Mouse (Mus musculus): ENCODE results near the gene Qars. TPM values are rescaled to one million over a fixed set of nuclear protein-coding genes. Genes with fewer than 3 reads are reported as not detected.

The Qars gene
- polyA plus RNA-seq, 1 experiment from 2014 or later: 106 TPM

DNA sequence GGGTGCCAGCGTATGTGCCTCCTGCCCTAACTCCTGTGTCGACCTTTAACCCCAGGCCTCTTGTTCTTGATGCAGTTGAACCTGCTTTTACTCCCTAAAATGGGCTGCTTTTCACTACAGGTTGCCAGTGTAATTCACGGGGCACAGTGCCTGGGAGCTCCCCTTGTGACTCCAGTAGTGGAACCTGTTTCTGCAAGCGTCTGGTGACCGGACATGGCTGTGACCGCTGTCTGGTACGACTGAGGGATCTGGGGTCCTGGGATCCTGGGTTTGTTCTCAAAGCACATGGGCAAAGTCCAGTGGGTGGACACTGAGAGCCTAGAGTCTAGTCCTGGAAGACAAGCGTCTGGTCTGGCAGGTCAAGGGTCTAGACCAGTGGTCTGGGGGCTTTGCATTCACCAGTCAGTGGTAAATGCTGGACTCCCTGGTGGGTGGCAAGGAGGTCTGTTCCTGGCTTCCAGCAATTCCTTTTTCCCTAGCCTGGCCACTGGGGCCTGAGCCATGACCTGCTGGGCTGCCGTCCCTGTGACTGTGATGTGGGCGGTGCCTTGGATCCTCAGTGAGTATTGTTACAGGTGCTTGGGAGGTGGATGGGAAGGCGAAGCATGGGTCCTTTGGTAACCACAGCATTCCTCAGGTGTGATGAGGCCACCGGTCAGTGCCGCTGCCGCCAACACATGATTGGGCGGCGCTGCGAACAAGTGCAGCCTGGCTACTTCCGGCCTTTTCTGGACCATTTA, 24.3 kb upstream of the Qars start:
- H3K27me3 ChIP-seq (ENCODE audit: control insufficient read depth, insufficient read depth, low read length): no peaks in the 10 kb centered on the region
- peaks cover 36% of the 10 kb centered on the region for H3K36me3 ChIP-seq (ENCODE audit: control insufficient read depth, insufficient read depth, low read length)
- peaks cover 14% of the 10 kb centered on the region; the same call in 1 of the 2 replicates for H3K4me1 ChIP-seq (ENCODE audit: control insufficient read depth, insufficient read depth, low read length)
- no peak for ATAC-seq (ENCODE audit: insufficient read depth, low FRiP score)
- 95% methylated on average over 18 of the region's 18 CpGs for WGBS
- H3K4me2 ChIP-seq (ENCODE audit: low read depth, low read length): no peak overlapping the region
- no peaks in the 10 kb centered on the region for H3K9me3 ChIP-seq (replicated peaks; ENCODE audit: control insufficient read depth, low read length)
- no peak overlapping the region for H3K9ac ChIP-seq (ENCODE audit: low read length)
- H3K27ac ChIP-seq (ENCODE audit: low read length): no peak overlapping the region
- H3K4me3 ChIP-seq (replicated peaks; ENCODE audit: low read length): no peak overlapping the region

DNA sequence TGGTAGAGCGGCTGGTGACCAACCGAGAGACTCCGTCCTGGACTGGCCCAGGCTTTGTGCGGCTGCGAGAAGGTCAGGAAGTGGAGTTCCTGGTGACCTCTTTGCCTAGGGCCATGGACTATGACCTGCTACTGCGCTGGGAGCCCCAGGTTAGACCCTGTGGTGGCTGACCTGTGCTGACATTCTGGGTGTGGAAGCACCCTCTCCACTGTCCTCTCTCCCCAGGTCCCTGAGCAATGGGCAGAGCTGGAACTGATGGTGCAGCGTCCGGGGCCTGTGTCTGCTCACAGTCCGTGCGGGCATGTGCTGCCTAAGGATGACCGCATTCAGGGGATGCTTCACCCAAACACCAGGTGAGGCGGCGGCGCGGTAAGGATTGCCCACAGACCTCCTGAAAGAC, 23.5 kb upstream of the Qars start:
- ATAC-seq (ENCODE audit: insufficient read depth, low FRiP score): no peak
- Histone ChIP-seq H3K27me3 (ENCODE audit: control insufficient read depth, insufficient read depth, low read length) (no peaks in the 10 kb centered on the region), H3K36me3 (ENCODE audit: control insufficient read depth, insufficient read depth, low read length) (peaks cover 42% of the 10 kb centered on the region), H3K4me3 (replicated peaks; ENCODE audit: low read length) (no peak overlapping the region), H3K4me1 (ENCODE audit: control insufficient read depth, insufficient read depth, low read length) (peaks cover 13% of the 10 kb centered on the region; the same call in 1 of the 2 replicates), H3K4me2 (ENCODE audit: low read depth, low read length) (no peak overlapping the region), H3K27ac (ENCODE audit: low read length) (no peak overlapping the region), H3K9ac (ENCODE audit: low read length) (no peak overlapping the region), H3K9me3 (replicated peaks; ENCODE audit: control insufficient read depth, low read length) (no peaks in the 10 kb centered on the region)
- 92% methylated on average over 15 of the region's 15 CpGs for WGBS

DNA sequence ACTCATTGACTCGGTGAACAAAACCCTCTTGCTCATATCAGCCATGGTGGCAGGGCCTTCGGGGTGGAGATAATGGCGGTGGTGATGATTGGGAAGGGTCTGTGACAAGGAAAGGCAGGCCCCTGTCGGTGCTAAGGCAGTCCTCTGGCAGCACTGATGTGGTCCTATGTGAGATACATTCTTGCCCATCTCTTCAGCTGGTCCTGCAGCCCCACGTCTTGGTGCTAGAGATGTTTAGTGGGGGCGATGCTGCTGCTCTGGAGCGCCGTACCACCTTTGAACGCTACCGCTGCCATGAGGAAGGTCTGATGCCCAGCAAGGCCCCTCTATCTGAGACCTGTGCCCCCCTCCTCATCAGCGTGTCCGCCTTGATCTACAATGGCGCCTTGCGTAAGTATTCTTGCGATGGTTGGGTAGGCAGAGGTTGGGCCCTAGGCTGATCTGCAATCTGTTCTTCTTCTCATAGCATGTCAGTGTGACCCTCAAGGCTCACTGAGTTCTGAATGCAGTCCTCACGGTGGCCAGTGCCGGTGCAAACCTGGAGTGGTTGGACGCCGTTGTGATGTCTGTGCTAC, 22.1 kb upstream of the Qars start:
- Histone ChIP-seq H3K27ac (ENCODE audit: low read length) (no peak overlapping the region), H3K9me3 (replicated peaks; ENCODE audit: control insufficient read depth, low read length) (no peaks in the 10 kb centered on the region), H3K4me1 (ENCODE audit: control insufficient read depth, insufficient read depth, low read length) (peaks cover 8% of the 10 kb centered on the region), H3K4me2 (ENCODE audit: low read depth, low read length) (no peak overlapping the region), H3K9ac (ENCODE audit: low read length) (no peak overlapping the region), H3K36me3 (ENCODE audit: control insufficient read depth, insufficient read depth, low read length) (peaks cover 42% of the 10 kb centered on the region), H3K27me3 (ENCODE audit: control insufficient read depth, insufficient read depth, low read length) (no peaks in the 10 kb centered on the region), H3K4me3 (replicated peaks; ENCODE audit: low read length) (no peak overlapping the region)
- ATAC-seq (ENCODE audit: insufficient read depth, low FRiP score): no peak
- 90% methylated on average over 19 of the region's 19 CpGs for WGBS

- no peak for ATAC-seq (ENCODE audit: insufficient read depth, low FRiP score)
Measured at GRCm38 (mm10) chr9:108486973-108487530, 20.5 kb upstream of the Qars start.

DNA sequence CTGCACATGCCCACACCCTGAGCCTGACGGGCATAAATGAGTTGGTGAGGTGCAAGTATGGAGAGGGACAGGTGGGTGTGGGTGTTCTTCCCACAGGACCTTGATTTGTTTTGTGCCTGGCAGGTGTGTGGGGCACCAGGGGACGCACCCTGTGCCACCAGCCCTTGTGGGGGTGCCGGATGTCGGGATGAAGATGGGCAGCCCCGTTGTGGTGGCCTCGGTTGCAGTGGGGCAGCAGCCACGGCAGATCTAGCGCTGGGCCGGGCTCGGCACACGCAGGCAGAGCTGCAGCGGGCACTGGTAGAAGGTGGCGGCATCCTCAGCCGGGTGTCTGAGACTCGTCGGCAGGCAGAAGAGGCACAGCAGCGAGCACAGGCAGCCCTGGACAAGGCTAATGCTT, 19.1 kb upstream of the Qars start:
- Histone ChIP-seq H3K4me1 (ENCODE audit: control insufficient read depth, insufficient read depth, low read length) (peaks cover 18% of the 10 kb centered on the region), H3K4me3 (replicated peaks; ENCODE audit: low read length) (no peak overlapping the region), H3K9ac (ENCODE audit: low read length) (no peak overlapping the region), H3K27ac (ENCODE audit: low read length) (no peak overlapping the region), H3K9me3 (replicated peaks; ENCODE audit: control insufficient read depth, low read length) (no peaks in the 10 kb centered on the region), H3K27me3 (ENCODE audit: control insufficient read depth, insufficient read depth, low read length) (no peaks in the 10 kb centered on the region), H3K36me3 (ENCODE audit: control insufficient read depth, insufficient read depth, low read length) (peaks cover 50% of the 10 kb centered on the region), H3K4me2 (ENCODE audit: low read depth, low read length) (no peak overlapping the region)
- no peak for ATAC-seq (ENCODE audit: insufficient read depth, low FRiP score)
- 95% methylated on average over 17 of the region's 17 CpGs for WGBS

More at GRCm38 (mm10) chr9:108486973-108487530, 20.5 kb upstream of the Qars start:
- peaks cover 42% of the 10 kb centered on the region for H3K36me3 ChIP-seq (ENCODE audit: control insufficient read depth, insufficient read depth, low read length)
- peaks cover 14% of the 10 kb centered on the region for H3K4me1 ChIP-seq (ENCODE audit: control insufficient read depth, insufficient read depth, low read length)
- H3K27me3 ChIP-seq (ENCODE audit: control insufficient read depth, insufficient read depth, low read length): no peaks in the 10 kb centered on the region
- no peaks in the 10 kb centered on the region for H3K9me3 ChIP-seq (replicated peaks; ENCODE audit: control insufficient read depth, low read length)
- H3K9ac ChIP-seq (ENCODE audit: low read length): no peak overlapping the region
- H3K27ac ChIP-seq (ENCODE audit: low read length): no peak overlapping the region
- H3K4me2 ChIP-seq (ENCODE audit: low read depth, low read length): no peak overlapping the region
- WGBS: 91% methylated on average over 8 of the region's 8 CpGs
- H3K4me3 ChIP-seq (replicated peaks; ENCODE audit: low read length): no peak overlapping the region

DNA sequence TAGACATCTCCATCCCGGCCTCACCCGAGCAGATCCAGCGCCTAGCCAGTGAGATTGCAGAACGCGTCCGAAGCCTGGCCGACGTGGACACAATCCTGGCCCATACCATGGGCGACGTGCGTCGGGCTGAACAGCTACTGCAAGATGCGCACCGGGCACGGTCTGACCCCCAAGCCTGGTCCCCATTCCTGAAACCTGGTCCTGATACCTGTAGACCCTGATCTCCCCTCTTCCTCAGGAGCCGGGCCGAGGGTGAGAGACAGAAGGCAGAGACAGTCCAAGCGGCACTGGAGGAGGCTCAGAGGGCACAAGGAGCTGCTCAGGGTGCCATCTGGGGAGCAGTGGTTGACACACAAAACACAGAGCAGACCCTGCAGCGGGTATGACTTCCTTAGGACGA, 18.3 kb upstream of the Qars start:
- 0 out of 2 replicates have a peak overlapping the region, but pooled peaks have one; percentile 95 for H3K9ac ChIP-seq (ENCODE audit: low read length)
- no peak overlapping the region for H3K4me2 ChIP-seq (ENCODE audit: low read depth, low read length)
- H3K27ac ChIP-seq (ENCODE audit: low read length): peak overlapping the region; percentile 99; the same call in 1 of the 2 replicates
- H3K4me3 ChIP-seq (replicated peaks; ENCODE audit: low read length): no peak overlapping the region
- no peaks in the 10 kb centered on the region for H3K27me3 ChIP-seq (ENCODE audit: control insufficient read depth, insufficient read depth, low read length)
- H3K9me3 ChIP-seq (replicated peaks; ENCODE audit: control insufficient read depth, low read length): no peaks in the 10 kb centered on the region
- no peak for ATAC-seq (ENCODE audit: insufficient read depth, low FRiP score)
- H3K4me1 ChIP-seq (ENCODE audit: control insufficient read depth, insufficient read depth, low read length): peaks cover 18% of the 10 kb centered on the region
- 95% methylated on average over 20 of the region's 20 CpGs for WGBS
- peaks cover 51% of the 10 kb centered on the region for H3K36me3 ChIP-seq (ENCODE audit: control insufficient read depth, insufficient read depth, low read length)

- peak overlapping the region; percentile 75 for H3K4me2 ChIP-seq (ENCODE audit: low read depth, low read length)
- peaks cover 50% of the 10 kb centered on the region for H3K36me3 ChIP-seq (ENCODE audit: control insufficient read depth, insufficient read depth, low read length)
- peak overlapping the region; percentile 97 for H3K4me3 ChIP-seq (replicated peaks; ENCODE audit: low read length)
- peaks cover 18% of the 10 kb centered on the region for H3K4me1 ChIP-seq (ENCODE audit: control insufficient read depth, insufficient read depth, low read length)
- peak overlapping the region; percentile 95 for H3K9ac ChIP-seq (ENCODE audit: low read length)
- H3K27me3 ChIP-seq (ENCODE audit: control insufficient read depth, insufficient read depth, low read length): no peaks in the 10 kb centered on the region
- ATAC-seq (ENCODE audit: insufficient read depth, low FRiP score): no peak
- no peaks in the 10 kb centered on the region for H3K9me3 ChIP-seq (replicated peaks; ENCODE audit: control insufficient read depth, low read length)
- 57% methylated on average over 26 of the region's 26 CpGs for WGBS
- H3K27ac ChIP-seq (ENCODE audit: low read length): peak overlapping the region; percentile 99
Measured at GRCm38 (mm10) chr9:108489702-108490558, 17.6 kb upstream of the Qars start.

- Histone ChIP-seq H3K4me3 (replicated peaks; ENCODE audit: low read length) (peak within 1 kb of the TSS; percentile 97), H3K36me3 (ENCODE audit: control insufficient read depth, insufficient read depth, low read length) (peaks cover 47% of the 10 kb centered on the region), H3K27me3 (ENCODE audit: control insufficient read depth, insufficient read depth, low read length) (no peaks in the 10 kb centered on the region), H3K27ac (ENCODE audit: low read length) (peak within 1 kb of the TSS; percentile 99), H3K4me2 (ENCODE audit: low read depth, low read length) (peak within 1 kb of the TSS; percentile 75), H3K9ac (ENCODE audit: low read length) (peak within 1 kb of the TSS; percentile 95), H3K9me3 (replicated peaks; ENCODE audit: control insufficient read depth, low read length) (no peaks in the 10 kb centered on the region), H3K4me1 (ENCODE audit: control insufficient read depth, insufficient read depth, low read length) (peaks cover 18% of the 10 kb centered on the region)
- ATAC-seq (ENCODE audit: insufficient read depth, low FRiP score): peak; percentile 95
- WGBS: under 1% methylated on average over 69 of the region's 69 CpGs
Measured at GRCm38 (mm10) chr9:108490559-108491285, 16.8 kb upstream of the Qars start, which contains the start of gene Usp19. Gene Usp19 (plus strand): TSS chr9:108490602.
